Mouse (Mus musculus): ENCODE results near the gene Adam11.

Adam11 gene

DNA sequence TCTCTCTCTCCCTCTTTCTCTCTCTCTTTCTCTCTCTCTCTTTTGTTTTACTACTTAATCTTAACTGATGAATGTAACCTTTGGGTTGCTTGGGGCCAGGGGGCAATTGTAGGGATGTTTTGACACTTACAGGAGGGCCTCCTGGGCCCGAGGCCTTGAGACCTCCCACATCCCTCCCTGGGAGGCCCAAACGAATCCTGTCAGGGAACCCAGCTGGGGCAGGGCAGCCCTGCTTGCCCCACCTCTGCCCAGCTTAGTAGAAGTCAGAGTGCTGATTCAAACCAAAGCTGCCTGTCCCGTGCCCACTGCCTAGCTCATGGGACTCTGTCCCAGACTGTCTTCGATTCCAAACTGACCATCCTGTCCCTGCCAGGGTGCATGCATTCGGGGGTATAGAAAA, 17.4 kb downstream of the Adam11 start:
- peak; percentile 29 to 39 for DNase-seq

DNA sequence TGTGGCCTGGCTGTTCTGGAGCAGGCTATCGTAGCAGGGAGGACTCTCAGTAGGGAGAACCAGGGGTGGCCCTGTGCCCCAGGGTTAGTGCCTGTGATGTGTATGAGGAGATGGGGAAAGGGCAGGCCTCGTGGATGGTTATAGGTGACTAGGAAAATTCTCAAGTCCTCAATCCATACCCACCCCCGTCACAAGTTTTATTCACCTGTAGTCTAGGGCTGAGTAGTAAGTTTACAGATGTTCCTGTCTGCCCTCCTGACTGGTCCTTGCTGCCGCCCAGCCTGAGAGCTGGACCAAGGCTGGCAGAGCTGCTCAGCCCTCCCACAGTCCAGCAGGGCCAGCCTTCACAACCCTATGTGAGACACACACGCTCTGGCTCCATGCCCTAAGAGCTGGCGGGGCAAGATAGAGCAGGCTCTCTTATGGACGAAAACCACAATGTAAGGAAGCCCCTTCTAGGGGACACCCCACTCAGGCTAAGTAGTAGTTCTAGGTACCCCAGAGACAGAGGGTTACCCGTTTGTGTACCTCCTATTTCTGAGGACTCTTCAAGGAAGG, 17.9 kb downstream of the Adam11 start:
- DNase-seq: peak; percentile 63 to 79

DNA sequence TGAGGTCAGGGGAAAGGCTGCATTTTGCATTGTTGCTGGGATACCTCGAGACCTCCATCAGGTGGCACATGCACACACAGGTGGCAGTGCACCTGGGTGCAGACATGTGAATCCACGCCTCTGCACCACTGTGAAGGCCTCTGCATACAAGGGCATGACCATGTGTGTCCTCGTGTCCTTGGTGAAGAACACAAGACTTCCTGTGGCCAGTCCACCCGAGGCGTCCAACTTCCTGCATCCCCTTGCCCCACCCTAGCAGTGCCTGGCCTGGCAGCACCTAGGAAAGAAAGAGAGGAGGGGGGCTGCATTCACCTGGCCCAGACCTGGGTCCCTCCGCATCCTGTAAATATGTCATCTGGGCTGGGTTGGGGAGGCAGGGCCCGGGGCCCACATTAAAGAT, 18.6 kb downstream of the Adam11 start:
- DNase-seq: peak; percentile 45 to 49

DNA sequence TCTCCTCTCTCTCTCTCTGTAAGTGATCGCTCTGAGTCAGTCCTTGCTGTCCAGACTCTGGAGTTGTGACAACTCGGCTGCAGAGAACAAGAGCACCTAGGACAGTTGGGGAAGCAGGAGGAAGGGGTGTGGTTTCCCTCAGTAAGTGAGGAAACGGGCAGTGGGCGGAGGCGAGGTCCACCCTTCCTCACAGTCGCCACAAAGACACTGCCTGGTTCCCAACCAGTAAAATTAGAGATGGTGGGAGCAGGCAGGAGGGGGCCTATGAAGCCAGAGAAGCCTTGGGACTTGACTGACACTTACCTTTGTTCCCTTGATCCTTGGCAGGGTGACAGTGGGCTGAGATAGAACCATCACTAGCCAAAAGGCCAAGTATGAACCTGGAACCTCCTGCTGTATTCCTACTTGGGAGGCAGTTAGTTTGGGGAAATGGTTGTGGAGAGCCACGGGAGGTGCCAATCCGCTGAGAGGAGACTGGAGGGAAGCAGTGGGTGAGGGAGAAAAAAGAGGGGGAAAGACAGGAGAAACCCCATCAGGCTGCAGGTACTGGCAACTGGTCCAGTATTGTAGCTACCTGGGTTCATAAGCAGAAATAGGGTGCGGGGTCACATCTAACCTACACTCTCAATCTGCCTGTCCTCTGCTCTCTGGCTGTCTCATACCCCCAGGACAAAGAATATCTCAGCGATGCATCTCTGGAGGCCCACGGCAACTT, 19.2 kb downstream of the Adam11 start:
- peak; percentile 50 to 54 for DNase-seq

DNA sequence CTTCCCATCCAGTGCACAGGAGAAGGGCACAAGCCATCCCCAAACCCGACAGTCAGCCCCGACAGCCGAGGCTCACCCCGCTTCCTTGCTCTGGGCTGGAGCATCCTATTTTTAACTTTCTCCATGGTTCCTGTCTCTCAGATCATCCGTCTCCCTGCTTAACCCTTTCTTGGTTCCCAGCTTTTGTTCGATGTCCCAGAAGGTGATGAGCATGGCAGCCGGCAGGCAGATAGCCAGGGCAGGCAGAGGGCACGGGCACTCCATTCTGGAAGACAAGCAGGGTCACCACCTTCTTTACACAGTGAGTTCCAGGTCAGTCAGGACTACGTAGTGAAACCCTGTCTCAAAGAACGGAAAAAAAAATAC, 19.7 kb downstream of the Adam11 start:
- DNase-seq: no peak

DNA sequence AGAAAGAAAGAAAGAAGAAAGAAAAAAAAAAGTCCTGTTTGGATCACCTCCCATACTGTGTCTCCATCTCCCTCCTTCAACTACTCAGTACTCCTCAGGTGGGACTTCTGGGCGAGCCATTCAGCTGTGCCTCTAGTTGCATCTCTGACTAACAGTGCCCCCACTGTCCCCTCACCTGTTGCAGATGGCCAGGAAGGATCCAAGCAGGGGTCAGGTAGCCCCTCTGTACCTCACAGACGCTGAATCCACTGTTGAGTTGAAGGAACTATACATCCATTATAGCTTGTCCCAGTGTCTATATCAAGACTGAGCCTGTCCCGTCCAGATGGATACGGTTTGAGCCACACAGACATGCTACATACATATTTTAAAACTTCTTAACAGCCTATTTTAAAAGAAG, 20.3 kb downstream of the Adam11 start:
- DNase-seq: peak in 1 of 2 experiments; percentile 16

DNA sequence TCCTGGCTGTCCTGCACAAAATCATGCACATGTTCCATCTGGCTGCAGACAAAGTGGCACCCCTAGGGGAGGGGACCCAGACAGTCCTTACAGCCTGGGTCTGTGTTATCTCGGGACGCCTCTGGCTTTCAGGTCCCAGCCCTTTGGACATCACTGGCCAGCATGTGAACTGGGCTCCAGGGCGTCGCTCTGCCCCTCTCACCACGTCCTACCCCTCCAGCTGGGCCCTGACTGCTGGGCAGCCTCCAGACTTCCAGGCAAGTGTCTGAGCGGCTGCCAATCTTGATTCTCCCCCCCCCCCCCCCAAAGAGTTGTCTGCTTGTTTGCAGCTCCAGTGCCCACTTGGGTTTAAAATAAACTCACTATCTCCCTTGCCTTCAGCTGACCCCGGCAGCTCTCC, 22.2 kb downstream of the Adam11 start:
- peak in 1 of 2 experiments; percentile 14 for DNase-seq

DNA sequence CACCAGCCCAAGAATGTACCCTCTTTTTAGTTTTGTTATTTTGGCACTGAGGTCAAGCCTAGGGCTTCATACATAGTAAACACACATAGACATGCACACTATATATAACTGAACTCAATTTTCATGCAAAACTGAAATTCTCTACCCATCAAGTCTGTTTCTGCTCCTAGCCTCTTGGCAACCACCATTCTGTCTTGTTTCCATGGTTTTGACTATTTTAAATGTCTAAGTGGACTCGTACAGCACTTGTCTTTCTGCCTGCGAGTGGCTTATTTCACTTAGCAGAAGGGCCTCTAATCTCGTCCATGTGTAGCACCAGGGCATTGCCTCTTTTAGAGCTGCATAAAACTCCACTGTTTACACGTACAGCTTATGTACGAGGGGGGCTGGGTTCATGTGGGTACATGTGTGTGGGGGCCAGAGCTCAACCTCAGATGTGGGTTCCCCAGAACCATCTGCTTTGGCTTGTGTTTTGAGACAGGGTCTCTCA, 26.5 kb downstream of the Adam11 start:
- no peak for DNase-seq

DNA sequence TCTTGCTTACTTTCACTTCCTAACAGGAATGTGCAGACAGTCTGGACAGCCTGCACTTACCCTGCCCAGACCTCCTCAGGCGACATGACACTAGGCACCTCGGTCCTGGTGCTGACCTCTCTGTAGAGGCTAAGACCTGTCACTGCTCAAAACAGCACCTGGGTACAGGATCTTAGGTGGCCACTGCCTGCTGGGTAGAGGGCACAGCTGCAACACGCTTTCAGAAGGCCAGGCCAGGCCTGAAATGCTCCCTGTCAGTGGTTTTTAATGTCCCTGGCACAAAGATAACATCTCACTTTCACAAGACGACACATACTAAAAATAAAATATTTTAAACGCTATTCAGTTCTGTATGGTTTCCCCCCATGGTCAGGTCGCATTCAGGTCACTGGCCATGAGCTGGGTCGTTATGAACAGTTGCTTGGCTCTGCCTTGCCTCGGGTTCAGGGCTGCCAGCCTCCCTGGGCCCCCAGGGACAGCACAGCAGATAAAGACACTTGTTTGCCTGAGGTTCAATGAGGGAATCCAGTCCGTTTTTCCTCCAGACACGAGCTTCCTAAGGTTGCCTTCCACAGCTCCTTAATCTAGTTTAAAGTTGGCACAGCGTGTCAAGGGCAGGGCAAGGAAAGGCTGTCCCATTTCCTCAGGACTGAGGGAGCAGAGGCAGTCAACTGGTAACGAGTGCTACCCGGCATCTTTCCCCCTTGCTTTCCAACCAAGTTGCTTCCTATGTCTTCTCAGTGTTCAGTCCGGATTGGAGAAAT, 30.6 kb downstream of the Adam11 start:
- no peak for DNase-seq

DNA sequence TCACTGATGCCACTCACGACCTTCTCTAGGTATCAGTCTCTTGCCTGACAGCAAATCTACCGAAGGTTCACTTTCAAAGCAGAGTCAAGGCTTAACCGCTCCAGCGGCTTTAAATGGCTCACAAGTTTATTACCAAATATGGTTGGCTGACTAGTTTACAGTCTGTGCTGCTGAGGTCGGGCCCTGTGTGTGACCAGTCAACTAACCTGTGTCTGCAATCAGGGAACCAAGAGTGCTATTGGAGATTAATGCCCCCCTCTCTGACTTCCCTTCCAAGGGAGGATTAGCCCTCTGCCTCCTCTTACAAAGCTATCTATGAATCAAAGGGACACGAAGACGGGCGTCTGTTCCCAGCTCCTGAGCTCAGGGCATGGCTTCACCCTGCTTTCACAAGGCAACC, 32.9 kb downstream of the Adam11 start:
- no peak for DNase-seq

DNA sequence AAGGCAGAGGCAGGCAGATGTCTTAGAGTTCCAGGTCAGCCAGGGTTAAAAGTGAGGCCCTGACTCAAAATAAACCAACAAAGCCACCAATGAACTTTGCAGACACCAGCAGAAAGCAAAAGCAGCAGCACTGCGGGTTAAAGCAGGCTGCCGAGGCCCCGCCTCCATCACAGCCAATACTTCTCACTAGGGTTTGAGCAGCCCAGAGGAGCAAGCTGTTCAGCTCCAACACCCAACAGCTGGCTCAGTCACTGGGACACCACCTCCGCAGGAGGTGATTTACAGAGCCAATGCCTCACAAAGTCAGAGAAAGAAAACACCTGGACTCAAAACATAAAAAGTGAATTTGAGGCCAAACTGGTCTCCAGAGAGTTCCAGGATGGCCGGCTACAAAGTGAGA, 42.2 kb downstream of the Adam11 start:
- DNase-seq: no peak

DNA sequence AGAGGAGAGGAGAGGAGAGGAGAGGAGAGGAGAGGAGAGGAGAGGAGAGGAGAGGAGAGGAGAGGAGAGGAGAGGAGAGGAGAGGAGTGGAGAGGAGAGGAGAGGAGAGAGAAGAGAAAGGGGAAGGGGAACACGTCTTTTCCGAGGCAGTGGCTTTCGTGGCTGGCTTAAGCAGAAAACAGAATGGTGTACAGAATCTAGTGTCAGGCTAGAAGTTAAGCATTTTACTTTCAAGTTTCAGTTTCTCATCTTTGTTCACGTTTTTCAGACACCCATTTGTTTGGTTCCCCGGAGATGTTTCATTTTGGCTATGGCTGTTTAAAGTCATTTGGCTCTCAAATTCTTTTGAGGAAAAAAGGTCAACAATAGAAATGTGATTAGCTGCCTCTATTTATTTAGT, 47.0 kb downstream of the Adam11 start:
- DNase-seq: no peak

DNA sequence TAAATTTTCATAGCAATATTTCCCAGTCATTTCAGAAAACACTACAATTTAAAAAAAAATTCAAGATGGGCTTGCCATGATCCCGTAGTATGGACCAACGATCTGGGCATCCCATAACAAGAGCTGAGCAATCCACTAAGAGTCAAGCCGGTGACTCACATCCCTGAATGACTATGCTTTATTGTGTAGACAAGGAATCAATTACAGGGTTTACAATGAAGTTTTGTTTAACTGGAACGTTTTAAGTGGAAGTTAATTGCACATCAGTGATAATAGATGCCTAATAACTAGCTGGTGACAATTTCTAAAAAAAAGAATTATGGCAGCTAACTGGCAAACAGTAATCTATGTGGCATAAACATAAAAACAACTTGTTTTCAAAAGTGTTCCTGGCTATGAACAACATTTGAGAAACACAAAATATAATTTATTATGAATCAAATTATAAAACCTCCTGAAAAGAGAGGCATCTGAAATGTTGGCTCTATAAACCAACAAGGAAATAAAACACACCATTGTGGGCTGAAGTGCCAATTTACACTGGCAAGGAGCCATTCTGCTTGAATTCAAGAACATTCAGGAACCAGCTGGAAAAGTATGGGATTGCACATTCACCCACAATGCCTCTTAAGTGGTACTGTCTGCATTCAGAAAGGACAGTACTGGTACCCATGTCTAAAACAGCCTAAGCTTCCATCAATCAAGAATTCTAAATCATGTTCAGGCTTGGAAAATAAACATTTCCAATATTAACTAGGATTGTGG, 49.7 kb downstream of the Adam11 start:
- peak in 1 of 2 experiments; percentile 34 for DNase-seq

DNA sequence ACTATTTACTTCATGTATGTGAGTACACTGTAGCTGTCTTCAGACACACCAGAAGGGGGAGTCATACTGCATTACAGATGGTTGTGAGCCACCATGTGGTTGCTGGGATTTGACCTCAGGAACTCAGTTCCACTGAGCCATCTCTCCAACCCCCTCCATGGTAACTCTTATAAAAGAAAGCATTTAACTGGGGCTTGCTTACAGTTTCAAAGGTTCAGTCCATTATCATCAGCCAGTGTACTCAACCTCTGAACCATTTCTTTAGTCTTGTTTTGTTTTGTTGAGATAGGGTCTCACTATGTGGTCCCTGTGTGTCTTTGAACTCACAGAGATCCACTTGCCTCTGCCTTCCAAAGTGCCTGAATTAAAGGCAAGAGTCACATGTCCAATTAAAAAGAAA, 53.6 kb downstream of the Adam11 start:
- no peak for DNase-seq

DNA sequence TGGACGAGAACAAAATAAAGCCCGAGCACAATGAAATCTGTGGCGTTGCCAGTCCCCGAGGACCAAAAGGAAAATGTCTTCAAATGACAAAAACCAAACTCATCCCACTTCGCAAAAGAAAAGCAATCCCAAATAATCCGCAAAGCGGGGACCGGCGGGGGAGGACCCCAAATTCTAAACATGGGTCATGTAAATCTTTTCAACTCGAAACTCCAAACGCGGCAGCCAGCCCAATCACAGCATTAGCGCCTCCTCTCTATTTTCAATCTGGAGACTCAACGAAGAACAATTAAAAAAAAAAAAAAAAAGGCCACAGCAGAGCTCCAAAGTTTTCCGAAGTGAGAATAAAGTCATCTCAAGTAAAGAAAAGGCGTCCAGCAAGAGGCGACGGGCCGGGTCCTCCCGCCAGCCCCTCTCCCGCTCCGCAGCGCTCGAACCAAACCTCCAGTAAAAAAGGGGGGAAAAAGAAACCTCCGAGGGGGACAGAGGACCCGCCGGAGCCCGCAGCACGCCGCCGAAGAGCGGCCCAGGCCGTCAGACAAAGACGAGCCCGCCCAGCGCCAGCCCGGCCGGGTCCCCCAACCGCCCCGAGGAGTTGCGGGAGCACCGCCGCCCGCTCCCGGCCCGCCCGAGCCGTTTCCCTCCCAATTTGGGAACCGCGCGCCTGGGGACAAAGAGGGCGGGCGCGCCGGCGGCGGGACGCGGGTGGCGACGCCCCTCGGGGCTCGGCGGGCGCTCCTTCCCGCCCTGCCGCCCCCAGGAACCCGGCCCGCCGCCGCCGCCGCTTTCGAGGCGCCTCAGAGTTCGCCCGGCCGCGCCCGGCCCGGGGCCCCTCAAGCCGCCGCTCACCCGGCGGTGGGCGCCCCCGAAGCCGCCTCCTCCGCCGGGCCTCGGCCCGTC, 57.1 kb downstream of the Adam11 start:
- DNase-seq: peak; percentile 37 to 54

DNA sequence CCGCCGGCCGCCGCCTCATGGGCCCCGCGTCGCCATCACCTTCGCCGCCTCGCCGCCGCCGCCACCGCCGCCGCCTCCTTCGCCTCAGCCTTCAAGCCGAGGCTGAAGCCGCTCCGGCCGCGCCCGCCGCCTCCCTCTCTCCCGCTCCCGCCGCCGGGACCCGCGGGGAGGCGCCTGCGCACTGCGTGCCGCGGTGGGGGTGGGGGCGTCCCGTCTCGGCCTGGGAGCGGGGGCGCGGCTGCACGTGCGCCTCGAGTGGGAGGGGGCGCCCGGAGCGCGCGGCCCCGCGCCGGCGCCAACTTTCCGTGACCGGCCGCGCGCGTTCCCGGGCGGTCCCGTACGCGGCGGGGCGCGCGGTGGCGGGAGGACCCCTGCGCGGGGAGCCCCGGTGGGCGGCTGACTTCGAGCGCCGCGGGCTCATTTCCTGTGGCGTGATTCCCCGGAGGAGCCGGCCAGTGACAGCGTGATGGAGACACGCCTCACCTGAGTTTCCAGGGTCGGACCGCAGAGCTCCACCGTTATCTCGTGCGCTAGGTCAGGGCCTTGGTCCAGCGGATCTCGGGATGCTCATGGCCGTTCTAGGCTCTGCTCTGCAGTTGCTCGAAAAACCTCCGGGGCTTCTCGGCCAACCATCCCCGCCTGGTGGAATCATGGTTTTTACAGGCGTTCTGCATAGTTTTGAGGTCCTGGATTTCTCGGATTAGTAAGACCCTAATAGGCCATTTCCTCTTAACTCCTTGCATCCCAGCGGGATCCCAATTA, 58.0 kb downstream of the Adam11 start, which contains the start of gene Gjc1:
Gene Gjc1, minus strand, starts transcription at position 680 of the 762 bp plus-strand sequence.
- peak; percentile 69 to 83 for DNase-seq

DNA sequence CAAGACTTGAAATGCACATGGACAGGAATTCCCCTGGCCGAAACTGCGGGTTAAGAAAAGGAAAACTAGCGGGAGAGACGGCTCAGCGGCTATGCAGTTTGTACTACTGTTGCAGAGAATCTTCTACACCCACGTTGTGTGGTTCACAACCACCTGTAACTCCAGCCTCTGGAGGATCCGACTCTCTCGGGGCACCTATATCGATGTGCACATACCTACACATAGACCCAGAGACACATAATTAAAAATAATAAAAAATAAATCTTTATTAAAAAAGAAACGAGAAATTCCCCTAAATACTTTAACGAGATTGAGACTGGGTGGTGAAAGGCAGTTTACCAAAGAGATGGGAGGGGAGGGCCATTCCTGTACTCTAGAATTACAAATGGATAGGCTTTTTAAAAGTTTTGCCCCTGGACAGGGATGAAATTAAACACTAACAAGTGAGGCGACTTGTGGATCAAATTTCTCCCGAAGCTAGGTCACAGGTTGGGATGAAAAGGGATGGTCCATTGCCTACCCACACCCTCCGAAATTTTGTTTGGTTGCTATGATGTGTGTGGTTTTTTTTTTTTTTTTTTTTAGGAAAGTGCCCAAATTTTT, 58.6 kb downstream of the Adam11 start:
- DNase-seq: no peak

DNA sequence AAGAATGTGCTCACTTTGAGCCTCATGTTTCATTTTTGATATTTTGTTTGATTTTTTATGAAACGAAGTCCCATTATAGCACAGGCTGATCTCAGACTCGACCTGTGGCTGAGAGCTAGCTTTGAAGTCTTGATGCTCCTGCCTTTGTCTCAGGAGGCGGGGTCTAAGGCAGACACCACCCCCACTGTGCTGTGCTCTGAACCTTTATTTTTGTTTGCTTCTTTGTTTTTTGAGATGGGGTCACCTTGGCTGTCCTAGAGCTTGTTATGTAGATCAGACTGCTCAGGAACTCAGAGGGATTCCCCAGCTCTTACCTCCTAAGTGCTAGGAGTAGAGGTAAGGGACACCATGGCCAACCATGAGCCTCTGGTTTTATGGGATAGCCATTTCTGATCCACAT, 59.2 kb downstream of the Adam11 start:
- no peak for DNase-seq

DNA sequence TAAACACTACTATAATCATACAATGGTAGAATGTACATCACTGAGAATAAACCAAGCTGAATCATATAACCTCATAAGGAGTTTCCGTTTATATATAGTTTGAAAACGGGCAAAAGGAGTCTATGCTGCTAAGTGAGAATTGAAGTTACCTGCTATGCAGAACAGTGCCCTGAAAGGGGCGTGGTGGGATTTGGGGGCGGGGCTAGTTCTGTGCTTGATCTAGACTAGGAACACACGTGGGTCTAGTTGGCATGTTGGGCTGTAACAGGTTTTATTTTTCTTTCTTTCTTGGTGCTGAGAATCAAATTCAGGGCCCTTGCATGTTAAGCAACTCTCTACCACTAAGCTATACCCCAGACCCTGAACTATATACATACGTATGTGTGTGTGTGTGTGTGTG, 60.0 kb downstream of the Adam11 start:
- DNase-seq: peak in 1 of 2 experiments; percentile 15

DNA sequence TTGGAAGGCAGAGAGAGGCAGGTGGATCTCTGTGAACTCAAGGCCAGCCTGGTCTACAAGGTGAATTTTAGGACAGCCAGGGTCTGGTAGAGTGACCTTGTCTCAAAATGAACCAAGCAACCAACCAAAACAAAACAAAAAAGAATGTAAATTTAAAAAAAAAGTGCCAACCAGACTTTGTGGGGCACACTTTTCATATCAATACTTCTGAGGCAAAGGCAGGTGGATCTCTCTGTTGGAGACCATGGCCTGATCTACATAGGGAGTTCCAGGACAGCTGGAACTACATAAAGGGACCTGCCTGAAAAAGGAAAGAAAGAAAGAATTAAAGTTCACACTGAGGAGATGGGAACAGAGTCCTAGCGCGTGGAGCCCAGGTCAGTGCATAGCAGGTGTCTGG, 65.2 kb downstream of the Adam11 start:
- DNase-seq: no peak

DNA sequence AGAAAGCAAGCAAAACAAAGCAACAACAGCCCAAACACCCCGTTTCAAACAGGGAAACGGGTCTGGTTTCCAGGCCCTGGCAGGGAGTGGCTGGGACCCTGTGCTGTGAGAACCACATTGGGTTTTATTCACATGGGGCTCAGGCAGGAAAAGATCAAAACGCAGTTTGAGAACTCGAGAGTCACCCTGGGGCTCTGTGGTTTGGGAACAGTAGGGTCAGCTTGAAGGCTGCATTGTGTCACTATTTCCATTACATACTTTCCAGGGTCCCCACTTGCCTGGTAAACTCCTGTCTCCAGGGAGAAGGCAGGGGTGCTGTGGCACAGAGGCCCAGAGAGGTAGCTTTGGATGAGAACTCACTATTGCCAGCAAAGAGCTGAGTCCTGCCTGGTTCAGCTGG, 65.9 kb downstream of the Adam11 start:
- no peak for DNase-seq
